Mouse (Mus musculus) lung, adult 2 months (tissue): ENCODE measurements at regions not wholly inside any gene's neighbourhood (a gene's known extent, or its start where the extent isn't known, plus 50 kb on each side); places are given as distances from the start of the nearest gene placed in this dataset.

ENCODE experiments used
- CTCF ChIP-seq: fragments of 200-500 bp; IDR thresholded peaks from 2 replicates; pipeline ENCODE4 v1.5.1; 2011; ENCODE audit warnings: mild to moderate bottlenecking, low read length, control low read depth; ENCODE audit not compliant: insufficient read depth
- POLR2A ChIP-seq: fragments of 200-500 bp; IDR thresholded peaks from 2 replicates; pipeline ENCODE4 v1.6.1; 2011; ENCODE audit warnings: low read depth, mild to moderate bottlenecking, control low read depth, low read length, borderline replicate concordance; ENCODE audit errors: extremely low read depth

DNA sequence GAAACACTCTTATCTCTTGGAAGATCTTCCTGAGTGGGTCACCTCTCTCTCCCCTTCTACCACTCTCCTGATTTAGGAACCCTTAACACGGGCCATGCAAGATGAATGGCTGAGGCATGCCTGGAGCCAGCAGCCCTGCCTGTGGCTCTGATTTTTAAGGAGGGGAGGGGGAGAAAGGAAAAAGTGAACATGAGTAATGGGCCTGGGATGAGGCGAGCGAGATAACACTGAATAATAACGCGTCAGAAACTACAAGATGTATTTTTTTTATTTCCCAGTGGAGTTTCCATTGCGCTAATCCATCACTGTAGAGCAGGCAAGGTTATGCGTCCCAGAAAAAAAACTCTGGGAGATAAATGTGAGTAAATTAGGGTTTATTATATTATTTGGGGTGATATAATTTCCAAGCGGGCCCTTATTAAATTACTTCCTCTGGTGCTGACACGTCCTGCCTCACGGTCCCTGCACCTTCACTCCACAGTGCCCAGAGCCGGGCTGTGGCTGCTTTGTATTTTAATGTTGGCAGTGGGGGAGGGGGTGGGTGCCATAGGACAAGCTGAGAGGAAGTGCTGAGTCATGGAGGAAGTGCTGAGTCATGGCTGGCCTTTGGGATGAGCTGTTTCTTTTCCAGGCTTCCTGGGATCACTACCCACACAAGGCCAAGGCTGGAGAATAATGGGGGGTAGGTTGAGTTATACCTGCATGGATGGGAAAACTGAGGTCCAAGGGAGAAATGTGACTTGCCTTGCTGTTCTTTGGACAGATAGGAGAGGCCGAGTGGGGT is 103.6 kb upstream of the 4931429L15Rik start:
- TF ChIP-seq CTCF (no peak), POLR2A (no peak)
